Mouse (Mus musculus) frontal cortex, postnatal 10 days (tissue): Measurements from ENCODE around the gene Aup1.

ENCODE experiments used
- DNase-seq, 2 experiments: peaks; one replicate each; pipeline ENCODE4 v3.0.0; 2022; ENCODE audit warnings: low spot score in 2 of 2, mixed read lengths in 1 of 2

Aup1 gene

DNA sequence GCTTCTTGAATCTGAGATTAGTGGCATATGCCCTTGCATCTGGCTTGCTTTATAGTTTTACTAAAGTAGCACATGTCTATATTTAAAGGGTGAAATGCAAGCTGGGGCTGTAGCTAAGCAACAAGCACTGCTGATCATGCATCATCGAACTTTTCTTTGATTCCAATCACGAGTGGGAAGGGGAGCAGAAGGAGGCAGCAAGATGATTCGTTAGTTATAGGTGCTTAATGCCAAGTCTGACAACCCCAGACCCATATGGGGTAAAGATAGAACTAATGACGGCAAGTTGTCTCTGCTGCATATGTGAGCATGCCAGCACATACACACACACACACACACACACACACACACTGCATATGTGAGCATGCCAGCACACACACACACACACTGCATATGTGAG, 49.8 kb downstream of the Aup1 start:
- DNase-seq = peak in 1 of 2 experiments; percentile 54
